Mouse (Mus musculus) layer of hippocampus, adult 6 months (tissue): ENCODE data around the gene Gm10409. TPM values are rescaled to one million over a fixed set of nuclear protein-coding genes. Genes with fewer than 3 reads are reported as not detected.

Experiments used
- long read RNA-seq, 2 experiments: library from polyadenylated mRNA; unstranded; transcript quantifications; one replicate each; pipeline ENCODE4 v2.0.0; 2019 to 2020
- polyA plus RNA-seq: library from polyadenylated mRNA; unstranded; fragments of <200 nt; fragmentation: Nextera tagmentation; gene quantifications from 2 replicates; pipeline ENCODE4 v1.2.3, GENCODE M21; 2021

The Gm10409 gene
- polyA plus RNA-seq, result 2.2 and 2.7 TPM in 2 replicates
- long read RNA-seq, experiment 1, partial matches to known transcripts, result 2 of 4 reads
- long read RNA-seq, experiment 1, other reads (novel, unspliced or antisense), result 1 of 4 reads
- long read RNA-seq, experiment 2, transcript Gm10409-201 (7 exons, 1,933 nt), result major isoform, 17 of 22 reads
- long read RNA-seq, experiment 2, partial matches to known transcripts, result 1 of 22 reads
- long read RNA-seq, experiment 2, other reads (novel, unspliced or antisense), result 4 of 22 reads

GRCm38 (mm10) chr14:3412314-3412713 is at the start of gene Gm10409:
Gene Gm10409, plus strand, starts transcription at chr14:3412614.

GRCm38 (mm10) chr14:3394793-3395192 is 17.6 kb upstream of the Gm10409 start, which contains the start of gene Gm10413:
Gene Gm10413, plus strand, starts transcription at chr14:3395093.

GRCm38 (mm10) chr14:3427803-3428202 is 15.4 kb downstream of the Gm10409 start, which contains the start of gene Gm3005:
Gene Gm3005, plus strand, starts transcription at chr14:3428103.

GRCm38 (mm10) chr14:3449079-3449478 is 36.7 kb downstream of the Gm10409 start, which contains the start of gene Gm10408:
Gene Gm10408, plus strand, starts transcription at chr14:3449379.

Other genes starting within 250 kb of the Gm10409 start
- gene Gm5795, start 224.4 kb upstream of the Gm10409 start, polyA plus RNA-seq, result not detected in 2 replicates
- gene D830030K20Rik, start 204.1 kb upstream of the Gm10409 start, polyA plus RNA-seq, result 6.6 and 7.5 TPM in 2 replicates
- 0.40 and 0.75 TPM in 2 replicates for gene Gm2956, start 80.0 kb upstream of the Gm10409 start, polyA plus RNA-seq
- not detected in 2 replicates for gene Gm10413, start 17.5 kb upstream of the Gm10409 start, polyA plus RNA-seq
- 0.40 and 0.73 TPM in 2 replicates for gene Gm3005, start 15.5 kb downstream of the Gm10409 start, polyA plus RNA-seq
- not detected in 2 replicates for gene Gm10408, start 36.8 kb downstream of the Gm10409 start, polyA plus RNA-seq
- gene Gm3012, start 221.9 kb downstream of the Gm10409 start, polyA plus RNA-seq, result not detected in 2 replicates
- 2.2 and 2.7 TPM in 2 replicates for gene Gm3020, start 239.4 kb downstream of the Gm10409 start, polyA plus RNA-seq